In the genomic region with DNA sequence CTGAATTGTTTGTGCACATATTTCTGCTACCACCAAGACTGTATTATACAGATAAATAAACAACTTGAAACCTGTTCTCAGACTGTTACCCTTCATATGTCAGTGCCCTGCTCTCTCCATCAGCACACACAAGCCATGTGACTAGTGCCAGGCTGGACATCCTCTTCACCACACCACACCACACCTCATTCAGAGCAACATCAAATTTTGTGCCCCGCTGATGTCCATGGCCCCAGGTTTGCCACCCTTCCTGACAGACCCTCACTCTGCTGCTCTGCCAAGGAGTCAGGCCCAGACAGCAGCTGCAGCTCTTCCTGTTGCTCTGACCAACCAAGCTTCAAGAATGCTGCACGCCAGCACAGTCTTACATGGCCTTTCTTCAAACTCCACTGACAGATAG, we compare ENCODE assay signal across 12 mouse cellular contexts.
"Had no signal": no experiment of that assay in that cellular context is flagged by ENCODE, and none has a peak within 500 bp of the region (broad histone marks: within the 10 kb centered on the region; RNA-seq: fewer than 3 reads in every experiment).

No protein-coding gene starts in this region.

- H3K27me3 ChIP-seq: limb, embryonic 13.5 days had no signal

- DNase-seq: kidney, adult 11 months; kidney, adult 9 months; kidney, postnatal 36 days; left cerebral cortex, postnatal 4 days; lung, adult 18-20 months; lung, postnatal 36 days; midbrain, embryonic 14.5 days; thymus, postnatal 4 days had no signal

- H3K4me2 ChIP-seq: limb, embryonic 13.5 days; liver, embryonic 11.5 days had no signal

- H3K9ac ChIP-seq: limb, embryonic 13.5 days had no signal

- H3K4me1 ChIP-seq: limb, embryonic 13.5 days had no signal

- H3K9me3 ChIP-seq: limb, embryonic 13.5 days had no signal

- H3K4me3 ChIP-seq: limb, embryonic 13.5 days had no signal

- H3K27ac ChIP-seq: kidney, postnatal 0 days; limb, embryonic 13.5 days; stomach, postnatal 0 days had no signal
